In the genomic region with DNA sequence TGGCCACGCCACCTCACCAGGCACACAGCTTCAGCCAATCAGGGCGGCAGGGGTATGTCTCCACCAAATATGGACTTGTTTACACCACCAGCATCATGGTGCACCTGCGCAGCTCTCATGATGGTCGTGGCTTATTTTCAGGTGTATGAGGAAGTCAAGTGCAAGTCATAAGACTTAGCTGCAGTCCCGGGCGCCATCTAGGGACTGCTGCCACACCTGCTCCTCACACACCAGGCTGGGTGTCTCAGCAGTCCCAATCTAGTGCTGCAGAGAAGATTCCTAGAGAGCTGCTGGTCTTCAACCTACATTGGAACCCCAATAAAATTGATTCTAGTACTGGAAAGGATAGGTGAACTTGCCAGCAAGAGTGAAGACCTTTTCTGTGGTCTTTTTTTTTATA, we compare ENCODE assay signal across 8 mouse cellular contexts.
DNase-seq lines count a peak whose midpoint lies in the region; ATAC-seq and TF ChIP-seq lines count a peak whose summit lies in the region.
"Not testable (repeated sequence)": the region's sequence is repeated elsewhere in the genome, so short reads cannot be mapped to it uniquely, and the experiment has no call there.

No protein-coding gene starts in this region.

- not testable (repeated sequence) for H3K9ac ChIP-seq in forebrain, embryonic 11.5 days (ENCODE audit: low read length); heart, adult 2 months (ENCODE audit: low read depth, low read length); intestine, postnatal 0 days (ENCODE audit: low read depth, low read length); kidney, postnatal 0 days (ENCODE audit: low read depth, low read length)

- H3K27me3 ChIP-seq in forebrain, embryonic 11.5 days (ENCODE audit: control insufficient read depth, insufficient read depth, low read length); heart, adult 2 months (ENCODE audit: control insufficient read depth, insufficient read depth, low read length); intestine, postnatal 0 days (replicated peaks; ENCODE audit: control insufficient read depth, insufficient read depth, low read length); kidney, postnatal 0 days (ENCODE audit: insufficient read depth, low read length); limb, embryonic 10.5 days (ENCODE audit: low read depth, poor library complexity, severe bottlenecking); splenic B cell, adult 2 months (ENCODE audit: control insufficient read depth, insufficient read depth, low read length, poor library complexity, severe bottlenecking): not testable (repeated sequence)

- not testable (repeated sequence) for H3K27ac ChIP-seq in forebrain, embryonic 11.5 days (ENCODE audit: low read depth, low read length); heart, adult 2 months; intestine, postnatal 0 days (ENCODE audit: low read depth, low read length); kidney, postnatal 0 days; limb, embryonic 10.5 days

- not testable (repeated sequence) for H3K4me1 ChIP-seq in forebrain, embryonic 11.5 days (replicated peaks; ENCODE audit: control insufficient read depth, insufficient read depth, low read length); heart, adult 2 months (ENCODE audit: control insufficient read depth, insufficient read depth, low read length); intestine, postnatal 0 days (replicated peaks; ENCODE audit: control insufficient read depth, insufficient read depth, low read length); kidney, postnatal 0 days (replicated peaks; ENCODE audit: insufficient read depth, low read length); limb, embryonic 10.5 days

- peak; percentile 46 for DNase-seq in A20 (ENCODE audit: low read depth, low spot score)
- peak; percentile 37 for DNase-seq in forebrain, embryonic 11.5 days (ENCODE audit: low spot score)
- DNase-seq in heart, adult 2 months; kidney, postnatal 0 days (ENCODE audit: low spot score): not testable (repeated sequence)
- peak; percentile 30 to 44 for DNase-seq in kidney, postnatal 4 days
- peak; percentile 17 for DNase-seq in limb, embryonic 10.5 days (ENCODE audit: low spot score)
- peak; percentile 7 for DNase-seq in splenic B cell, adult 2 months (ENCODE audit: low read depth, low spot score)

- H3K4me2 ChIP-seq in forebrain, embryonic 11.5 days (ENCODE audit: low read depth, low read length, severe bottlenecking); intestine, postnatal 0 days (replicated peaks; ENCODE audit: low read depth); kidney, postnatal 0 days (ENCODE audit: low read length): not testable (repeated sequence)

- not testable (repeated sequence) for H3K4me3 ChIP-seq in forebrain, embryonic 11.5 days (ENCODE audit: low read depth, low read length); heart, adult 2 months; intestine, postnatal 0 days (ENCODE audit: low read depth, low read length); kidney, postnatal 0 days (replicated peaks; ENCODE audit: low read depth, low read length); limb, embryonic 10.5 days

- ATAC-seq in forebrain, embryonic 11.5 days (replicated peaks; ENCODE audit: low FRiP score); intestine, postnatal 0 days; kidney, postnatal 0 days (replicated peaks; ENCODE audit: low FRiP score, low read depth): not testable (repeated sequence)

- WGBS in forebrain, embryonic 11.5 days = 77% methylated on average over 6 of the region's 6 CpGs
- 65% methylated on average over 6 of the region's 6 CpGs for WGBS in heart, adult 2 months
- WGBS in intestine, postnatal 0 days = 59% methylated on average over 6 of the region's 6 CpGs
- WGBS in kidney, postnatal 0 days = 70% methylated on average over 6 of the region's 6 CpGs
- 72% methylated on average over 6 of the region's 6 CpGs for WGBS in limb, embryonic 10.5 days

- intact Hi-C loops in heart, adult 2 months (cut with DNase I) = not testable (repeated sequence)

- not testable (repeated sequence) for H3K79me2 ChIP-seq in heart, adult 2 months (replicated peaks; ENCODE audit: control insufficient read depth, insufficient read depth, low read length)

- not testable (repeated sequence) for H3K36me3 ChIP-seq in forebrain, embryonic 11.5 days (ENCODE audit: control insufficient read depth, insufficient read depth, low read length); heart, adult 2 months (ENCODE audit: control insufficient read depth, insufficient read depth, low read length); intestine, postnatal 0 days (ENCODE audit: control insufficient read depth, insufficient read depth); kidney, postnatal 0 days (ENCODE audit: insufficient read depth, low read length); limb, embryonic 10.5 days; splenic B cell, adult 2 months (ENCODE audit: control insufficient read depth, insufficient read depth, low read length, poor library complexity, severe bottlenecking)

- TF ChIP-seq CTCF in heart, adult 2 months (IDR thresholded peaks at IDR 0.05) = peak; percentile 41
- peak; percentile 62 for TF ChIP-seq CTCF in intestine, postnatal 0 days (IDR thresholded peaks at IDR 0.05; ENCODE audit: low read depth)
- TF ChIP-seq CTCF in kidney, postnatal 0 days (IDR thresholded peaks at IDR 0.05; ENCODE audit: low read depth) = peak; percentile 55

- TF ChIP-seq POLR2A in heart, adult 2 months (IDR thresholded peaks at IDR 0.05; ENCODE audit: insufficient read depth, low read depth, low read length) = not testable (repeated sequence)

- H3K9me3 ChIP-seq in forebrain, embryonic 11.5 days (ENCODE audit: control insufficient read depth, low read length); intestine, postnatal 0 days (ENCODE audit: control insufficient read depth); kidney, postnatal 0 days (replicated peaks; ENCODE audit: low read length); limb, embryonic 10.5 days (replicated peaks): not testable (repeated sequence)

- TF ChIP-seq EP300 in heart, adult 2 months (IDR thresholded peaks at IDR 0.05; ENCODE audit: insufficient read depth, low read depth, low read length) = not testable (repeated sequence)
